Mouse (Mus musculus) neural tube, embryonic 11.5 days (tissue): ENCODE results near the gene Frrs1l. TPM values are rescaled to one million over a fixed set of nuclear protein-coding genes. Genes with fewer than 3 reads are reported as not detected.

Experiments
- ATAC-seq: fragments of 200-750 bp; cut with Nextera tagmentation; 2 replicates; pipeline ENCODE4 v1.8.0; 2017; ENCODE audit warnings: moderate number of reproducible peaks, mild to moderate bottlenecking, moderate TSS enrichment, moderate library complexity; ENCODE audit not compliant: insufficient read depth, low FRiP score, low TSS enrichment
- DNase-seq: peaks from one replicate; pipeline ENCODE4 v3.0.0-alpha.2; 2015; ENCODE audit warnings: low spot score
- H3K27ac ChIP-seq: fragments of 300-500 bp; sonication (generic); 2 replicates; pipeline ENCODE4 v1.5.1; 2014; ENCODE audit warnings: low read depth, mild to moderate bottlenecking, low read length
- H3K27me3 ChIP-seq: fragments of 300-500 bp; sonication (generic); 2 replicates; pipeline ENCODE4 v1.6.1; 2014; ENCODE audit warnings: mild to moderate bottlenecking, low read length, mixed read lengths; ENCODE audit not compliant: control insufficient read depth, insufficient read depth
- H3K36me3 ChIP-seq: fragments of 300-500 bp; sonication (generic); 2 replicates; pipeline ENCODE4 v1.6.1; 2014; ENCODE audit warnings: mild to moderate bottlenecking, low read length, moderate library complexity, mixed read lengths; ENCODE audit not compliant: control insufficient read depth, insufficient read depth
- H3K4me1 ChIP-seq: fragments of 300-500 bp; sonication (generic); 2 replicates; pipeline ENCODE4 v1.6.1; 2014; ENCODE audit warnings: low read length, mixed read lengths; ENCODE audit not compliant: control insufficient read depth, insufficient read depth
- H3K4me2 ChIP-seq: fragments of 300-500 bp; sonication (generic); 2 replicates; pipeline ENCODE4 v1.6.1; 2014; ENCODE audit warnings: low read depth, mild to moderate bottlenecking, moderate library complexity
- H3K4me3 ChIP-seq: fragments of 300-500 bp; sonication (generic); 2 replicates; pipeline ENCODE4 v1.5.1; 2014; ENCODE audit warnings: low read depth, low read length
- H3K9ac ChIP-seq: fragments of 300-500 bp; sonication (generic); 2 replicates; pipeline ENCODE4 v1.6.1; 2014; ENCODE audit warnings: mild to moderate bottlenecking, low read length
- H3K9me3 ChIP-seq: fragments of 300-500 bp; sonication (generic); 2 replicates; pipeline ENCODE4 v1.6.1; 2016; ENCODE audit warnings: low read length; ENCODE audit not compliant: control insufficient read depth
- WGBS: fragments of 180-500 bp; shearing (Covaris S2); extraction: QIAGEN DNeasy Blood & Tissue Kit; methylation state at CpG from one replicate; pipeline ENCODE4 v1.1.7; 2014; 5-methylcytosine and 5-hydroxymethylcytosine counted together
- polyA plus RNA-seq: library from polyadenylated mRNA; unstranded; fragments of >200 nt; fragmentation: Nextera tagmentation; extraction: Ambion mirVana; gene quantifications from 2 replicates; pipeline ENCODE4 v1.2.1, GENCODE M21; 2014

Gene Frrs1l
- polyA plus RNA-seq, 1 experiment from 2014 or later, result 6.1 TPM

DNA sequence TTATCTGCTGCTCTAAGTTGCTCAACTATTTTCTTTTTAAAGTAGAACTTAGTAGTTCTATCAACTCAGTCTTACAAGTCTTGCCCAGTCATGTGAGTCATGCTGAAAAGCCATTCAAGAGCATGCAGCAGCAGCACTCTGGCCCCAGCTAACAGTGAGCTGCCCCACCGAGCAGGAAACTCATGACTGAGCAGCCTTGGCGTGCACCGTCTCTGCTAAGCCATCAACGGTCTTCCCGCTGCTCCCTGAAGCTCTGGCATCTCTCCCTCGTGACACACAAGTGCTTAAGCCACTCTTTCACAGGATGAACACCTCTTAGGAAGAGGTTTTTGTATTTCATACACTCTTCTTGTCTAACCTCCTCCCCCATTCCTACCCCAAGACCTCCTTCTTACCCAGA lies 53.1 kb downstream of the Frrs1l start:
- H3K4me3 ChIP-seq, result no peak overlapping the region
- H3K27me3 ChIP-seq, result no peaks in the 10 kb centered on the region
- WGBS, result 73% methylated on average over 6 of the region's 6 CpGs
- DNase-seq, result no peak
- no peak overlapping the region for H3K4me2 ChIP-seq
- H3K36me3 ChIP-seq, result peaks cover 6% of the 10 kb centered on the region
- H3K4me1 ChIP-seq, result no peaks in the 10 kb centered on the region
- no peak overlapping the region for H3K27ac ChIP-seq
- no peak for ATAC-seq
- no peak overlapping the region for H3K9ac ChIP-seq
- H3K9me3 ChIP-seq, result no peaks in the 10 kb centered on the region

DNA sequence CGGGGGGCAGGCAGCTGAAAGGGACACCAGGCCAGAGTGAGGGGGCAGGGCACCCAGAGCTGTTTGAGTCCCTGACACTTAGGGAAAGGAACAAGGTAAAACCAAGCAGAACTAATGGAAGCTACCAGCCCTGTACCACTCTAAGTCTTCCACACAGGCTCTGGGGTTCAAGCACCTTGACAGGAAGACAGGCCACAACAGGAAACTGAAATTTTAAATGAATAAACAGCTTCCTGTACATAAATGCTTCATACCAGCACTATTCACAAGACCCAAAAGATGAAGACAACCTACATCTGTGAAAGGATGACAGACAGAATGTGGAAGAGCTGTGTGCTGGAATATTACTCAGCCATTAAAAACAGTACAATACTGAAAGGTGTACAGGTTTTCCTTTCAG lies 54.9 kb downstream of the Frrs1l start:
- Histone ChIP-seq H3K9me3 (no peaks in the 10 kb centered on the region), H3K27me3 (no peaks in the 10 kb centered on the region), H3K4me2 (no peak overlapping the region), H3K4me1 (no peaks in the 10 kb centered on the region), H3K36me3 (peaks cover 6% of the 10 kb centered on the region), H3K27ac (no peak overlapping the region), H3K4me3 (no peak overlapping the region), H3K9ac (no peak overlapping the region)
- WGBS, result no CpG with 5 or more reads among the region's 1 CpGs
- DNase-seq (no peak), ATAC-seq (no peak)

DNA sequence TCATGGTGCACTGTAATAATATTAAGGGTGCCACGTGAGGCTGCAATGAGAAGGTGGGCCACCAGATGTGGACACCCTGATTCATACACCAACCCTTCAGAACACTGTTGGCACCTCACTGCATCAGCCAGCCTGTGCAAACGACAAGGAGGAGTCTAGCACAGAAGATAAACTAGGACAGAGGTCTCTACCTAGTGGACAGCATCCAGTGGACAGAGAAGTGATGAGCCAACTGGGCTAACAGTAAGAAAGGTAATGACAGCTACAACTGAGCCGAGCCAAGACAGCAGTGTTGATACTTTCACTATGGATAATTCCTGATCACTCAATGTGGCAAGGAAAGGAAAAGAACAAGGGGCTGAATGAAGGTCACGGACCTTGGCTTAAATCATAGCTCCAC lies 57.0 kb downstream of the Frrs1l start:
- Histone ChIP-seq H3K4me3 (no peak overlapping the region), H3K36me3 (peaks cover 8% of the 10 kb centered on the region), H3K4me2 (no peak overlapping the region), H3K27me3 (no peaks in the 10 kb centered on the region), H3K4me1 (no peaks in the 10 kb centered on the region), H3K9me3 (no peaks in the 10 kb centered on the region), H3K9ac (no peak overlapping the region), H3K27ac (no peak overlapping the region)
- ATAC-seq (no peak), DNase-seq (no peak)
- WGBS, result 91% methylated on average over 4 of the region's 4 CpGs

DNA sequence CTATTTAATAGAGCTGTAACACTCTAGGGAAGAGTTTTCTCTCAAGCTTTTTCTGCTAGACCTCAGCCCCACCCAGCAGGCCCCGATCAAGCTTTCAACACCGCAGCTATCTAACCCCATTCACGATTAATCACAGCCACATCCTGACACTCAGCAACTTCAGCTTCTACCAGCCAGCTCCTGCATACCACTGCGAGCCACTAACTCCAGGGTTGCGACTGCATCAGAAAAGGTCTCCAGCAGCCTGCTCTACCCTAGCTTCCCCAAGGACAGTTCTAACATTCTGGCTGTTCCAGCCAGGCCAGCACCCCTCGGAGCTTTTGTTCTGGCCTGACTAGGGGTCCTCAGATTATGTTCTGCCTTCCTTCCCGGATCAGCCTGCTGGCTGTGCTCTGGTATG lies 58.1 kb downstream of the Frrs1l start:
- no peak overlapping the region for H3K27ac ChIP-seq
- no peaks in the 10 kb centered on the region for H3K27me3 ChIP-seq
- no peak overlapping the region for H3K9ac ChIP-seq
- DNase-seq (no peak), ATAC-seq (no peak)
- no peaks in the 10 kb centered on the region for H3K4me1 ChIP-seq
- H3K4me2 ChIP-seq, result no peak overlapping the region
- no peaks in the 10 kb centered on the region for H3K9me3 ChIP-seq
- peaks cover 8% of the 10 kb centered on the region for H3K36me3 ChIP-seq
- no peak overlapping the region for H3K4me3 ChIP-seq
- 57% methylated on average over 7 of the region's 7 CpGs for WGBS

DNA sequence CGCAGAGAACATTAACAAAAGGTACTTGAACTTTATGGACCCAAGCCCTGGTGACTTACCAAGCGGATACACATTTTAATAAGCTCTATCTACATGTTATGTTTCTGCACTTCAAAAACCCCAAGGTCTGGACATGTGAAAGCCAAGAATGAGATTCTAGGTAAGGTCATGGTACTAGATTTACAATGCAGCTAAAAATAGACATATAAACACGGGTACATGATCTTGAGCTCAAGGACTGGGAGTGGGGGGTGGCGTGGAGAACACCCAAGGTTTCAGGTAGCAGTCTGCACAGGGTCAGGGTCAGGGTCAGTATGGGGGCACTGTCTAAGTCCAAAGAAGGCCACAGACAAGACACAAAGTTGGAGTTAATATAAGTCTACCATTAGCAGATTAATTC lies 59.9 kb downstream of the Frrs1l start:
- DNase-seq, result no peak
- 87% methylated on average over 4 of the region's 4 CpGs for WGBS
- no peak overlapping the region for H3K4me3 ChIP-seq
- no peak for ATAC-seq
- H3K27me3 ChIP-seq, result no peaks in the 10 kb centered on the region
- no peak overlapping the region for H3K9ac ChIP-seq
- no peak overlapping the region for H3K27ac ChIP-seq
- H3K4me2 ChIP-seq, result no peak overlapping the region
- H3K9me3 ChIP-seq, result no peaks in the 10 kb centered on the region
- H3K4me1 ChIP-seq, result no peaks in the 10 kb centered on the region
- peaks cover 8% of the 10 kb centered on the region for H3K36me3 ChIP-seq

DNA sequence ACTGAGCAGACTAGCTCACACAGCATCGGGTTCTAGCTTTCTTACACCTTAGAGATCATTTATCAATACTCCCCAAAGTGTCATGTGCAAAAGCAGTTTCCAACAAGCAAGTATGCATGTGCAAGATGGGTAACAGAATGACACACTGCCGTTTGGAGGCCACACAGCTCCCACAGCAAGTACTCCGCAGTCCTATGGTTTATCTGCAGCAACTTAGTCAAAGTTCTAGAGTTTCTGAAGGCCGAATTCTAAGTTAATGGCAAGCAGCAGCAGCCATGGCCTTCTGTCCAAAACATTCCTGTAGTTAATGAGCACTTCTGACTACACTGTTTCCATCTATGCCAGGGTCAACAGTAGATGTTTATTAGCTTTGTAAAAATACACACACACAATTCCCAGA lies 63.2 kb downstream of the Frrs1l start:
- H3K27ac ChIP-seq, result no peak overlapping the region
- H3K4me1 ChIP-seq, result no peaks in the 10 kb centered on the region
- no peak overlapping the region for H3K4me3 ChIP-seq
- H3K9ac ChIP-seq, result no peak overlapping the region
- no peak overlapping the region for H3K4me2 ChIP-seq
- no peak for ATAC-seq
- H3K36me3 ChIP-seq, result peaks cover 4% of the 10 kb centered on the region; the same call in 1 of the 2 replicates
- no peaks in the 10 kb centered on the region for H3K27me3 ChIP-seq
- DNase-seq, result no peak
- H3K9me3 ChIP-seq, result no peaks in the 10 kb centered on the region
- 90% methylated on average over 4 of the region's 4 CpGs for WGBS

DNA sequence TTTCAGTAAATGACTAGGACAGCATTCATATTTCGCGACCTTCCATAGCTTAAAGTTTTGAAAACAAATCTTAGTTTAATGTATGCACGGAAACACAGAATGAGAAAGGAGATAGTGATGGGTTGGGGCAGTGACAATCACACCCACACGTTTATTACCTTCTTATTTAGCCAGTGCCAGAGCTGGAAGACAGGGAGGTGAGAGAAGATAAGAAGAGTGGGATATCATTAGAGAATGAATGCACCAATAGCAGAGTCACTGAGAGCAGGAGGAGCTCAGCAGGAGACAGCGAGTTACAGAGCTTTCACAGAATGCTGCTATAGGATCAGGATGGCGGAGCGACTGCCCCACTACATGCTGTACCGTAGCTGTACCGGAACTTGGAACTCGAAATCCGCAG lies 68.0 kb downstream of the Frrs1l start:
- no peaks in the 10 kb centered on the region for H3K9me3 ChIP-seq
- peaks cover 2% of the 10 kb centered on the region; the same call in 1 of the 2 replicates for H3K36me3 ChIP-seq
- H3K4me2 ChIP-seq, result no peak overlapping the region
- no peak overlapping the region for H3K9ac ChIP-seq
- no peaks in the 10 kb centered on the region for H3K4me1 ChIP-seq
- no peak overlapping the region for H3K27ac ChIP-seq
- WGBS, result 94% methylated on average over 11 of the region's 11 CpGs
- no peaks in the 10 kb centered on the region for H3K27me3 ChIP-seq
- DNase-seq (no peak), ATAC-seq (no peak)
- H3K4me3 ChIP-seq, result no peak overlapping the region

DNA sequence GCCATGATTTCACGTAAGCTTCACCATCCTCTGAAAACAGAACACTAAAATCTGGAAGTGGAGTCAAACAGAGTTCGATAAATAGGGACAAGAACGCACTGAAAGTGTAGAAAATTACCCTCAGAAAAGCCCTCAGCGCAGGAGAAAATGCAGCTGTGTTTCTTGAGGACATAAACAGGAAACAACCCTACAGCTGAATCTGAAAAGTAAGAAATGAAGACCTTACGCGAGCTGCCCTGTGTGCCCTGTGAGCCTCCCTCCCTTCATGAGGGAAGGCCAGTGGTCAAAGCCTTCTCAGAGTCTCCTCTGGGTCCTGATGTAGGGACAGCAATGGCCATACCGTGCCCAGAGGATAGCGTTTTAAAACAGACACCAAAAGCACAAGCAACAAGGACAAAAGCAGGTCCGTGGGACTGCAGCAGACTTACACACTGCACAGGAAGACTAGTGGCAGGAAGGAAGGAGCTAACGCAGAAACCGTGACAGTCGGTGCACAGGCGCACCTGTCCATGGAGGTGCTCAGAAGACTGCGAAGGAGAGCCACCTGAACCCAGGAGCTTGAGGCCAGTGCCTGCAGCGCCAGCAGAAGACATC lies 74.4 kb downstream of the Frrs1l start:
- Histone ChIP-seq H3K27me3 (no peaks in the 10 kb centered on the region), H3K4me3 (no peak overlapping the region), H3K9me3 (no peaks in the 10 kb centered on the region), H3K4me2 (no peak overlapping the region), H3K4me1 (no peaks in the 10 kb centered on the region), H3K36me3 (peaks cover 2% of the 10 kb centered on the region), H3K9ac (no peak overlapping the region), H3K27ac (no peak overlapping the region)
- no peak for ATAC-seq
- DNase-seq, result no peak
- 93% methylated on average over 15 of the region's 15 CpGs for WGBS

DNA sequence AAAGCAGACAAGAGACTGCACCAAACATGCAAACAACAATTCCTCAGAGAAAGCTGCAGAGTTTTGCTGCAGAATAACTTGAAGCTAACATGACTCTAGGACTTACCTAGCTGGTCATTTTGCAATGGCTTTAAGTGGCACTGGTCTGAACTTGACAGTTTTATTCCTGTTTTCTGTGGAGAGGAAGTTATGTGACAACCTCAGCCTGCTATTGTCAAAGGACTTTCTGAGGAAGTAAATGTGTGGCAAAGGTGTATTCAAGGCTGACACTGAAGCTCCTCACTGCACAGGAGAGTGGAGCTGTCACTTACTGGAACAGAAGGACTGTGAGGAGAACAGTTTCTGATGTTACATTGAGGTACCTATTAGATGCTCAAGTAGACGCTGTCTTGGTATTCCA lies 75.4 kb downstream of the Frrs1l start:
- Histone ChIP-seq H3K4me1 (no peaks in the 10 kb centered on the region), H3K4me3 (no peak overlapping the region), H3K9me3 (no peaks in the 10 kb centered on the region)

More for the DNA sequence above, 75.4 kb downstream of the Frrs1l start:
- WGBS, result 85% methylated on average over 1 of the region's 1 CpGs
- Histone ChIP-seq H3K27ac (no peak overlapping the region), H3K9ac (no peak overlapping the region), H3K4me2 (no peak overlapping the region), H3K27me3 (no peaks in the 10 kb centered on the region), H3K36me3 (peaks cover 2% of the 10 kb centered on the region)
- ATAC-seq, result no peak
- DNase-seq, result no peak
